Mouse (Mus musculus) hindbrain, embryonic 16.5 days (tissue): ENCODE data around the gene Lrrc8b. TPM values are rescaled to one million over a fixed set of nuclear protein-coding genes. Genes with fewer than 3 reads are reported as not detected.
A peak's percentile ranks its signal among the peaks of the same experiment; 100 is the strongest.

Experiments
- ATAC-seq: fragments of 200-750 bp; cut with Nextera tagmentation; 2 replicates; pipeline ENCODE4 v1.8.0; 2017; ENCODE audit warnings: moderate TSS enrichment, moderate library complexity
- H3K27ac ChIP-seq: fragments of 300-500 bp; sonication (generic); 2 replicates; pipeline ENCODE4 v1.5.1; 2014; ENCODE audit warnings: low read depth, mild to moderate bottlenecking, control low read depth, low read length, moderate library complexity
- H3K27me3 ChIP-seq: fragments of 300-500 bp; sonication (generic); replicated peaks from 2 replicates; pipeline ENCODE4 v1.6.1; 2014; ENCODE audit warnings: low read length; ENCODE audit not compliant: control insufficient read depth, insufficient read depth
- H3K36me3 ChIP-seq: fragments of 300-500 bp; sonication (generic); 2 replicates; pipeline ENCODE4 v1.6.1; 2014; ENCODE audit warnings: mild to moderate bottlenecking, low read length, moderate library complexity, mixed read lengths; ENCODE audit not compliant: control insufficient read depth, insufficient read depth
- H3K4me1 ChIP-seq: fragments of 300-500 bp; sonication (generic); 2 replicates; pipeline ENCODE4 v1.6.1; 2014; ENCODE audit warnings: low read depth, low read length; ENCODE audit not compliant: control insufficient read depth, insufficient read depth
- H3K4me2 ChIP-seq: fragments of 300-500 bp; sonication (generic); 2 replicates; pipeline ENCODE4 v1.6.1; 2014; ENCODE audit warnings: mild to moderate bottlenecking, low read length, control low read depth, moderate library complexity
- H3K4me3 ChIP-seq: fragments of 300-500 bp; sonication (generic); 2 replicates; pipeline ENCODE4 v1.5.1; 2014; ENCODE audit warnings: mild to moderate bottlenecking, low read length, control low read depth, moderate library complexity
- H3K9ac ChIP-seq: fragments of 300-500 bp; sonication (generic); 2 replicates; pipeline ENCODE4 v1.6.1; 2014; ENCODE audit warnings: low read depth, mild to moderate bottlenecking, control low read depth, low read length, moderate library complexity
- H3K9me3 ChIP-seq: fragments of 300-500 bp; sonication (generic); 2 replicates; pipeline ENCODE4 v1.6.1; 2014; ENCODE audit warnings: mild to moderate bottlenecking, low read length, moderate library complexity; ENCODE audit not compliant: control insufficient read depth
- WGBS: fragments of 180-500 bp; shearing (Covaris S2); extraction: QIAGEN DNeasy Blood & Tissue Kit; methylation state at CpG from one replicate; pipeline ENCODE4 v1.1.7; 2014; 5-methylcytosine and 5-hydroxymethylcytosine counted together
- polyA plus RNA-seq: library from polyadenylated mRNA; unstranded; fragments of >200 nt; fragmentation: Nextera tagmentation; extraction: Ambion mirVana; gene quantifications from 2 replicates; pipeline ENCODE4 v1.2.1, GENCODE M21; 2015

Gene Lrrc8b
- polyA plus RNA-seq, 1 experiment from 2014 or later, result 11.2 TPM

DNA sequence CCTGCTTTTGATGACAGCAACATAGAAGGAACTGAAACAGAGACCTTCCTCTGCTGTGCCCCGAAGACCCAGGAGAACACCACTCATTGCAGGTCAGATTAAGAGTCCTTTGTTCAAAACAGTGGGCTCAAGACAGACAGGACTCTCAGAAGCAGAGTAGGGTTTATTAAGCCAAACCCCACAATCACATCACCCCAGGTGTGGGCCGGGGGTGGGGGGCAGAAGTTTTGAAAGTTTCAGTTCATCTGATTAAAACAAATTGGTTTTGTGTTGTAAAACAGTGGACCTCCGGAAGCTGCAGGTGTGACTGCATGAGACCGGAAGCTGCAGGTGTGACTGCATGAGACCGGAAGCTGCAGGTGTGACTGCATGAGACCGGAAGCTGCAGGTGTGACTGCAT is 14.0 kb upstream of the Lrrc8b start:
- H3K4me3 ChIP-seq, result no peak overlapping the region
- peaks cover 8% of the 10 kb centered on the region for H3K4me1 ChIP-seq
- H3K27me3 ChIP-seq, result no peaks in the 10 kb centered on the region
- H3K9ac ChIP-seq, result no peak overlapping the region
- ATAC-seq, result no peak
- no peaks in the 10 kb centered on the region for H3K9me3 ChIP-seq
- WGBS, result 96% methylated on average over 5 of the region's 6 CpGs
- H3K36me3 ChIP-seq, result no peaks in the 10 kb centered on the region
- no peak overlapping the region for H3K27ac ChIP-seq
- H3K4me2 ChIP-seq, result no peak overlapping the region

DNA sequence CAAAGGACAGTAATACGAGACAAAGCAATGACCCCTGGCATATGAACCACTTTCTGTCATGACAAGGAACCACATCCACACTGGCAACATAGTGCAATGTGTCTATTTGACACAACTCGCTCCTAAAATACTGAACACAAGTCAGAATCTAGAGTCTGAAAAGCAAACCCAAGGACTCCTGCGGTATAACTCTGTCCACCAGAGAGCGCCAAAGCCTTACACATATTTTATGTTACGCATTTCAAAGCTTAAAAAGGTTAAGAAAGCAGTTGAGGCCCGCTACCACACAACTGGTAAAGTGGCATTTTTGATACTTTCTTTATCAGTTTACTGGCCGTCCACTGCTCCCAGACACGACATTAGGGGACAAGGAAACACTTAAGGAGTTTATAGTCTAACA is 10.6 kb upstream of the Lrrc8b start:
- H3K27me3 ChIP-seq, result no peaks in the 10 kb centered on the region
- 0 out of 2 replicates have a peak, but pooled peaks have one; percentile 5 for ATAC-seq
- 9% methylated on average over 8 of the region's 8 CpGs for WGBS
- no peaks in the 10 kb centered on the region for H3K9me3 ChIP-seq
- no peak overlapping the region for H3K27ac ChIP-seq
- H3K4me3 ChIP-seq, result no peak overlapping the region
- no peaks in the 10 kb centered on the region for H3K36me3 ChIP-seq
- no peak overlapping the region for H3K4me2 ChIP-seq
- peaks cover 8% of the 10 kb centered on the region for H3K4me1 ChIP-seq
- no peak overlapping the region for H3K9ac ChIP-seq

GRCm38 (mm10) chr5:105407661-105408060 is 7.9 kb upstream of the Lrrc8b start:
- no peaks in the 10 kb centered on the region for H3K36me3 ChIP-seq
- no peak overlapping the region for H3K9ac ChIP-seq
- no peak overlapping the region for H3K27ac ChIP-seq
- no peak overlapping the region for H3K4me3 ChIP-seq
- 94% methylated on average over 5 of the region's 5 CpGs for WGBS
- no peaks in the 10 kb centered on the region for H3K9me3 ChIP-seq
- no peak overlapping the region for H3K4me2 ChIP-seq
- no peaks in the 10 kb centered on the region for H3K4me1 ChIP-seq
- no peaks in the 10 kb centered on the region for H3K27me3 ChIP-seq
- ATAC-seq, result no peak

DNA sequence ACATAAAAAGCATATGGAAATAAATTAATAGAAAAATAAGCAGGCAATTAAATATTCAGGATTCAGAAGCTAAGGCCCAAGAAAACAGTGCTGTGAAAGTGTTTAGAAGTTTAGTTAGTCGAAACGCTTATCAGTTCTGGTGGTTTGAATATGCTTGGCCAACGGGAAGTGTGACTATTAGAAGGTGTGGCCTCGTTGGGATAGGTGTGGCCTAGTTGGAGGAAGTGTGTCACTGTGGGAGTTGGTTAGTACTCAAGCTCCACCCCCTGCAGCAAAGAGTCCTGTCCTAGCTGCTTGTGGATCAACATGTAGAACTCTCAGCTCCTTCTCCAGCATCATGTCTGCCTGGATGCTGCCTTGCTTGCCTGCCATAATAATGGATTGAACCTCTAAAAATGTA is 6.5 kb upstream of the Lrrc8b start:
- Histone ChIP-seq H3K4me1 (no peaks in the 10 kb centered on the region), H3K4me3 (no peak overlapping the region), H3K9me3 (no peaks in the 10 kb centered on the region), H3K4me2 (no peak overlapping the region), H3K9ac (no peak overlapping the region), H3K27me3 (no peaks in the 10 kb centered on the region), H3K36me3 (no peaks in the 10 kb centered on the region), H3K27ac (no peak overlapping the region)
- WGBS, result 92% methylated on average over 4 of the region's 4 CpGs
- ATAC-seq, result no peak

DNA sequence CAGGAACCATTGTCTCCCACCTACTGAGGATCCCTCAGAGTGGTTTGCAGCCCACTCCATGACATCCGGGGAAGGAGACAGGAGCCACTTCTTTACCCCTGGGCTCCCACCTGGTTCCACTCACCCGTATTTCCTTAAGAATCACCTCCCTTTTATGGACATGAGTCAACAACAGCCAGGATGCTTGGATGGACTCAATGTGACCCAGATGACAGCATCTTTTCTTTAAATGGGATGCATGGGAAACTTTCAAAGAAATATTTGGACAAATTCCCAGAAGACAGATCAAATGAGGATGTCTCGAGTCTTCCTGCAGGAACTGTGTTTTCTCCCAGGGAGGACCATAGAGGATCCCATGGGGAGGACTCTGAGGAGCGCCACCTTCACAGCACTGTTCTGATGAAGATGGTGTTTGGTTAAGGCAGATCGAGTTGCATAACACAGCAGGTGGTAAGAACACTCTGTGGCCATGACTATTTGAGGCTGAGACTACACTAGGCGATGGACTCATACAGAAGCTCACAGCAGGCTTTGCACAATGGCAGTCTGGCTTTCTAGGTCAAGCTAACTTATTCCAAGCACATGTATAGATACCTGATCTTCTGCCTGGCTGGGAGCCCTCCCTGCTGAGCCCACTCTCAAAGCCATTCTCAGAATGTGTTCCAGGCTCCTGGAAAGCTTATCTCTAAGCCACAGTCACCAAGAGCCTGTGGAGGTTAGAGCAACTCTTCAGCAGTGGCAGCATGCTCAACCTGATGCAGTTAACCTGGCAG is 4.9 kb upstream of the Lrrc8b start:
- H3K9me3 ChIP-seq, result no peaks in the 10 kb centered on the region
- H3K4me1 ChIP-seq, result peaks cover 6% of the 10 kb centered on the region
- no peaks in the 10 kb centered on the region for H3K36me3 ChIP-seq
- H3K4me2 ChIP-seq, result no peak overlapping the region
- H3K27me3 ChIP-seq, result no peaks in the 10 kb centered on the region
- WGBS, result 53% methylated on average over 6 of the region's 6 CpGs
- no peak overlapping the region for H3K4me3 ChIP-seq
- H3K9ac ChIP-seq, result no peak overlapping the region
- no peak overlapping the region for H3K27ac ChIP-seq
- no peak for ATAC-seq

DNA sequence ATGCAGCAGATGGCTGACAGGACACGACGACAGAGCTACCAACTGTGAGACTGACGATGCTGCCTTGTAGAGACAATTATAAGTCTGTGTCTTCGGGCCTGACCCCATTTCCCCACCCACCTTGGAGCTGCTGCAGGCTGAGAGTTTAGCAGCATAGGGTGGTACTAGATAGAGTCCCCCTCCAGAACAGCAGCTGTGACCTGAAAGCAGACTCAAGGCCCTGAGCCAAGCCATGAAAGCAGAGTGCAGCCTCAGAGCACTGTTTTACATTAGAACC is 4.3 kb upstream of the Lrrc8b start:
- 41% methylated on average over 4 of the region's 4 CpGs for WGBS
- H3K27ac ChIP-seq, result no peak overlapping the region
- ATAC-seq, result no peak

GRCm38 (mm10) chr5:105411768-105412167 is 3.8 kb upstream of the Lrrc8b start:
- no peaks in the 10 kb centered on the region for H3K36me3 ChIP-seq
- H3K9ac ChIP-seq, result no peak overlapping the region
- H3K27me3 ChIP-seq, result no peaks in the 10 kb centered on the region
- H3K4me2 ChIP-seq, result no peak overlapping the region
- H3K4me1 ChIP-seq, result peaks cover 9% of the 10 kb centered on the region
- no peak overlapping the region for H3K27ac ChIP-seq
- H3K9me3 ChIP-seq, result no peaks in the 10 kb centered on the region
- WGBS, result 72% methylated on average over 2 of the region's 2 CpGs
- H3K4me3 ChIP-seq, result no peak overlapping the region
- ATAC-seq, result no peak

More for the DNA sequence above, 4.3 kb upstream of the Lrrc8b start:
- Histone ChIP-seq H3K4me1 (peaks cover 7% of the 10 kb centered on the region), H3K9ac (no peak overlapping the region), H3K36me3 (no peaks in the 10 kb centered on the region), H3K9me3 (no peaks in the 10 kb centered on the region), H3K27me3 (no peaks in the 10 kb centered on the region), H3K4me3 (no peak overlapping the region), H3K4me2 (no peak overlapping the region)

GRCm38 (mm10) chr5:105412634-105413033 is 2.9 kb upstream of the Lrrc8b start:
- Histone ChIP-seq H3K4me1 (peaks cover 9% of the 10 kb centered on the region), H3K9me3 (no peaks in the 10 kb centered on the region), H3K27me3 (no peaks in the 10 kb centered on the region), H3K27ac (no peak overlapping the region), H3K4me3 (no peak overlapping the region), H3K4me2 (no peak overlapping the region), H3K9ac (no peak overlapping the region), H3K36me3 (no peaks in the 10 kb centered on the region)
- 97% methylated on average over 3 of the region's 3 CpGs for WGBS
- ATAC-seq, result no peak

GRCm38 (mm10) chr5:105414341-105415120 is 1.0 kb upstream of the Lrrc8b start:
- Histone ChIP-seq H3K4me3 (peak overlapping the region; percentile 66), H3K9me3 (peaks cover 7% of the 10 kb centered on the region), H3K4me1 (peaks cover 9% of the 10 kb centered on the region), H3K9ac (peak overlapping the region; percentile 95), H3K36me3 (no peaks in the 10 kb centered on the region), H3K27me3 (no peaks in the 10 kb centered on the region), H3K27ac (peak overlapping the region; percentile 89), H3K4me2 (peak overlapping the region; percentile 87)
- no peak for ATAC-seq
- 86% methylated on average over 12 of the region's 12 CpGs for WGBS
